Mouse (Mus musculus): ENCODE data around the gene Ccdc78. TPM values are rescaled to one million over a fixed set of nuclear protein-coding genes. Genes with fewer than 3 reads are reported as not detected.
A peak's percentile ranks its signal among the peaks of the same experiment; 100 is the strongest.

Gene Ccdc78
- total RNA-seq, 1 experiment from 2014 or later, result not detected

- ATAC-seq (ENCODE audit: extremely low read depth, insufficient number of reproducible peaks, low FRiP score, poor library complexity, severe bottlenecking), result no peak
These were observed 10.9 kb upstream of the Ccdc78 start for GRCm38 (mm10) chr17:25775318-25776062.

GRCm38 (mm10) chr17:25777948-25778347, 8.4 kb upstream of the Ccdc78 start:
- no peak for ATAC-seq (ENCODE audit: extremely low read depth, insufficient number of reproducible peaks, low FRiP score, poor library complexity, severe bottlenecking)

DNA sequence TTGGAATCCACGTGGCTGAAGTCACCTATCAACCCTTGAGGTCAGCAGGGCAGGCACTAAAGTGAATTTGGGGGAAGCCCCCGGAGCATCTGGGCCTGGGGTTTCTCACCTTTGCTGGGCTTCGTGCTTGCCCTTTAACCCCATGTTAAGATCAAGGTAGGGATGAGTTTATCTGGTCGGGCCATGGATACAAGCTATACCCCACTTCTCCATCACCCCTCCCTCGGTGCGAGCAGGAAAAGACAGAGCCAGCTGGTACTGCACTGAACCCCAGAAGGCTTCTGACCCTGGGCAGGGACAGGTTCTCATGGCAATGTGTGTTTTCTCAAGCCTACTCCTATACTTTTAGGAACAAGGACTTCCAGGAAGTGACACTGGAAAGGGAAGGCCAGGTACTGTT, 5.0 kb upstream of the Ccdc78 start:
- ATAC-seq (ENCODE audit: extremely low read depth, insufficient number of reproducible peaks, low FRiP score, poor library complexity, severe bottlenecking), result no peak

GRCm38 (mm10) chr17:25783086-25783485, 3.3 kb upstream of the Ccdc78 start:
- ATAC-seq (ENCODE audit: extremely low read depth, insufficient number of reproducible peaks, low FRiP score, poor library complexity, severe bottlenecking), result no peak

DNA sequence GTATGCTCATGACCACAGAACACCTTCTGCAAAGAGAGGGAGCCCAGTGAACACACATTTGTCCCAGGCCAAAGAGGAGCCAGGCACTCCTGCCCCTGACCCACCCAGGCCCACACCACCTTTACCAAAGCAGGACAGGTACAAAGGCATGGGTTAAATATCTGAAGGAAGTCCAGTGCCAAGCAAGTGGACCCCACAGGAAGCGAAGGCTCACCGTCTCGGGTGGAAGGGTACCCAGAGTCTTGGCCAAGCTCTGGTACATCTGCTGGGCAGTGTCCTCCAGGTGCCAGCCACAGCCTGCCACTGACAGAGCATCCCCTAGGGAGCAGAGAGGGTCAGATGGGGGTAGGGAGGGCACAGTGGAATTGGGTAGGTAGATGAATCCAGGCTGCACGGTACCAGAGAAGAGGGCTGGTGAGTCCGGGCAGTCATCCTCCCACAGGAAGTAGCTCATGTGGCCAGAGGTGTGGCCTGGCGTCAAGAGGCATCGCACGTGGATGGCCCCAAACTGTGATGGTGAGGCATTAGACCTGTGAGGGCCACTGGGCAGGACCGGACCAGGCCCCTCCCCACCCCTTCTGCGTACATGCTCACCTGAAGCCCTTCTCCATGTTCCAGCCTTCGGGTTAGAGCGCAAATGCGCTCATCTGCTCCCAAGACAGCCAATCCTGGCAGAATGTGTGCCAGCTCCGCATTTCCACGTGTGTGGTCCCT, 2.4 kb upstream of the Ccdc78 start:
- no peak for ATAC-seq (ENCODE audit: extremely low read depth, insufficient number of reproducible peaks, low FRiP score, poor library complexity, severe bottlenecking)

GRCm38 (mm10) chr17:25785281-25785745, 1.1 kb upstream of the Ccdc78 start, which contains the start of gene Haghl:
Gene Haghl, minus strand, starts transcription at chr17:25785673.
- ATAC-seq (ENCODE audit: extremely low read depth, insufficient number of reproducible peaks, low FRiP score, poor library complexity, severe bottlenecking), result peak; percentile 77

DNA sequence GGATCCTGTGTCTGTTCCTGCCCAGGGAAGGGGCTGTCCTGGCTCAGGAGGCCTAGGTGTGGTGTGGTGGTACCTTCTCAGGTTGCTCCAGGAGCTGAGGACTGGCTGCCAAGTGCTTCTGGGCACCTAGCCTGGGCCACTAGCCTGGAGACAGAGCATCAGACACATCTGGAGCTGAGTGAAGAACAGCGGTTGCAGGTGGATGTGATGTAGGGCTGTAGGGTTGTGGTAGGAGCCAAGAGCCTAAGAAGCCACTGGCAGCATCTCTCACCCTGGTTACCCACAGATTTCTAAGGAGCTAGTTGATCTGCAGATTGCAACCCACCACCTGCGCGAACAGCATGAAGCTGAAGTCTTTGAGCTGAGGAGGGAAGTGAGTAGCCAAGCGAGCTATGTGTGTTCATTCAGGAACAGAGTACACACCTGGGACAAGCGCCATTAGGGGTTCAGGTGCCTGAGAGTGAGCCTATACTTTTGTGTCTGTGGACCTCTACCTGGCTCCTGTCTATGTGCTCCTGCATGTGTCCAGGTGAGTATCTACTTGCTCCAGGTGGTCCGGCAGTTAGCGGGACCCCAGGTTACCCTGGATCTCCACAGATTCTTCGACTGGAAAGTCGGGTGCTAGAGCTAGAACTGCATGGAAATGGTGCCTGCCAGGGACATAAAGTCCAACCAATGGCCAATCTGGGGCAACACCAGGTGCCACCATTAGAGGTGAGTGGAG, 563 bp downstream of the Ccdc78 start:
- no peak for ATAC-seq (ENCODE audit: extremely low read depth, insufficient number of reproducible peaks, low FRiP score, poor library complexity, severe bottlenecking)

- ATAC-seq (ENCODE audit: extremely low read depth, insufficient number of reproducible peaks, low FRiP score, poor library complexity, severe bottlenecking), result no peak
These were observed 5.0 kb downstream of the Ccdc78 start for GRCm38 (mm10) chr17:25791320-25791842.

DNA sequence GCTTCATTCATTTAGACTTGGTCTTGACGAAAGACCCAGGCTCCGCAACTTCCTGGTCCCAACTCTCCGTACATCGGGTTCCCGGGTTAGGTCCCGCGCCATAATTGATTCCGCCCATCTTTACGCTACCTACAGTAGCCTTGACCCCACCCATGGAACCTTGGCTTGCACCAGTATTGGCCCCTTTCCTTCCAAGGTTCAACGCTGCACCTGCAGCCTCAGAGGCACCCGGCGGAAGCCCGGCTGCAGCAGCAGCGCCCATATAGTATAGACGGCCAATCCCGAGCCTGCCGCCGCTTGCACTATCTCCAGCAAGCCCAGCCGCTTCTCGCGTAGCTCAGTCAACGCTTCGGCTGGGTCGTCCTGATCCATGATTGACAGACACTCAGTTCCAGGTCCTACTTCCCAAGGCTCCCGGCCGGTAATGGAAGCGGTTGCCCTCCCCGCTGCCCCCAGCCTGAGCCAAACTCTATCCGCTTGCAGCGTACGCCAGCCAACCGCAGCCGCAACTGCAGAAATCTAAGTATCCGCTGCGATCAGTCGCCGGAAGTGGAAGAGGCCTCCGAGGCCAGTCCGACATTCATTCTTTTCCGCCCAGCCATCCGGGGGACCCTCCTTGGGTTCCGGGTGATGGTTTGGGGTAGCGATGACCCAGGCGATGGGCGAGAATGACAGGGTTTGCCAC, 5.6 kb downstream of the Ccdc78 start:
- peak; percentile 65 for ATAC-seq (ENCODE audit: extremely low read depth, insufficient number of reproducible peaks, low FRiP score, poor library complexity, severe bottlenecking)

- peak; percentile 33; the same call in 1 of the 2 replicates for ATAC-seq (ENCODE audit: extremely low read depth, insufficient number of reproducible peaks, low FRiP score, poor library complexity, severe bottlenecking)
These were observed 6.2 kb downstream of the Ccdc78 start, which contains the start of gene Fam173a for GRCm38 (mm10) chr17:25792615-25793014. Gene Fam173a, minus strand, starts transcription at chr17:25792901.

- no peak for ATAC-seq (ENCODE audit: extremely low read depth, insufficient number of reproducible peaks, low FRiP score, poor library complexity, severe bottlenecking)
These were observed 7.8 kb downstream of the Ccdc78 start for GRCm38 (mm10) chr17:25794197-25794596.

DNA sequence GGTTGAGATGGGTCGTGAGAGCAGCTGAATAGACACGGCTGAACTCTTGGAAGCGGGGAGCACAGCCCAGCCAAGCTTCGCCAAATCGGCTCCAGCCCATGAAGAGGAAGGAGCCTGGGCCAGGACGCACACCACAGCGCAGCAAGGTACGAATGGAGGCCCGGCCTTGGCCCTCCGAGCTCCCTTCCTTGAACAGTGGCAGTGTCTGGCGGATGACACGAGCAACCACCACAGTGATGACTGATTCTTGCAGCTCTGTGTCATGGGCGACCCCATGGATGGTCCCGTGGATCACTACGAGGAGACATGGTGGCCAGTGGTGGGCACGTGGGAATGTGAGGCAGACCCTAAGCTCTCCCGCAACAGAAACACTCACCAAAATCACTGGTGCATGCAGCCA, 8.6 kb downstream of the Ccdc78 start:
- ATAC-seq (ENCODE audit: extremely low read depth, insufficient number of reproducible peaks, low FRiP score, poor library complexity, severe bottlenecking), result no peak

- ATAC-seq (ENCODE audit: extremely low read depth, insufficient number of reproducible peaks, low FRiP score, poor library complexity, severe bottlenecking), result no peak
These were observed 9.3 kb downstream of the Ccdc78 start, which contains the start of gene AC134908.4 for GRCm38 (mm10) chr17:25795609-25796092. Gene AC134908.4, minus strand, starts transcription at chr17:25795659.

GRCm38 (mm10) chr17:25796211-25796771, 9.9 kb downstream of the Ccdc78 start:
- ATAC-seq (ENCODE audit: extremely low read depth, insufficient number of reproducible peaks, low FRiP score, poor library complexity, severe bottlenecking), result no peak

DNA sequence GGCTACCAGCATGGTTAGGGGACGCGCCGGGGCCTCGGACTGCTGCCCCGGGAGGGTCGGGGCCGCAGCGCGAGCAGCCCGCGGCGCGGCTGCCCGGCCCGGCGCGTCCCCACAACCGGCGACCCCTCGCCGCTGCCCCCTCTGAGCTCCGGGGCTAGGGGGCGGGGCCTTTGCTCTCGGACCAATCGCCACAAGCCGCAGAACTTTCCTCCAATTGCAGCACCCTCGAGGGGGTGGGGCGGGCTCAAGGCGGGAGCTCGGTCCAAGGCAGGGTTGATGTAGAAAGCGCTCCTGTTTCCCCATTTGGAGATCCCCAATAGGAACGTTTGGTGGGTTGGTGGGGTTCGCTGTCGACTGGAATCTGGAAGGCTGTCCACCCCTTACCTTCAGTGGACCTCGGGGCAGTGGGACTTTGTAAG, 10.6 kb downstream of the Ccdc78 start, which contains the start of gene Metrn:
Gene Metrn (minus strand): TSS at position 186 of the 419 bp plus-strand sequence.
- peak; percentile 59; the same call in 1 of the 2 replicates for ATAC-seq (ENCODE audit: extremely low read depth, insufficient number of reproducible peaks, low FRiP score, poor library complexity, severe bottlenecking)

GRCm38 (mm10) chr17:25801029-25801428, 14.6 kb downstream of the Ccdc78 start:
- peak; percentile 88 for ATAC-seq (ENCODE audit: extremely low read depth, insufficient number of reproducible peaks, low FRiP score, poor library complexity, severe bottlenecking)

DNA sequence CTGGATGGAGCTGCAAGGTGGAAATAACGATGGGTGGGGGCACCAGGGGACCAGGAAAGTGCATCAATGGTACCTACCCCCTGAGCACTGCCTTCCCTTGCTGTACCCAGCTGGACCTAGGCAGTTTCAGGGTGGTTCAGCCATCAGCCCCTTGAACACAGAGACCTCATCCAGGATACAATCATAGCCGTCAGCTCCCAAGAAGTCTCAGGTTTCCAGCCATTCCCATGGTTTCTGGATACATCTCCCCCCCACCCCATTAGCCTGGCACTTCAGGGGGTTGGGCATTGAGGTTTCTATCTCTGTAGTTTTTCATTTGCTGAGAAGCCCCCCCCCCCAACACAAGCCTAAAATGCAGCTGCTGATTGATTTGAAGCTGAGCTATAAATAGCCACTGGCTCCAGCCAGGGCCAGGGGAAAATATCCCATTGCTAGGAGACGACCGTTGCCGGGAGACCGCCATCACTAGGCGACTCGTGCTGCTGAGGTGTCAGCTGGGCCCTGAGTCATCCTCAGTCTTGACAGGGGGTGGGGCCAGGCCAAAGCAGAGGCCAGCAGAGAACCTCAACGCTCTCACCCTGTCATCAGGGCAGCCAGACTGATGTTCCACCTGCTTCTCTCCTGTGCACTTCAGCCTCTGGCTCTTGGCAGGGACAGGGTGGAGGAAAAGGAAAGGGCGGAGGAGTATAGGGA, 16.6 kb downstream of the Ccdc78 start:
- no peak for ATAC-seq (ENCODE audit: extremely low read depth, insufficient number of reproducible peaks, low FRiP score, poor library complexity, severe bottlenecking)
